Mouse (Mus musculus): ENCODE measurements around the gene Nubp1. TPM values are rescaled to one million over a fixed set of nuclear protein-coding genes. Genes with fewer than 3 reads are reported as not detected.

Gene Nubp1
- total and polyA plus RNA-seq, 3 experiments: 57.7 to 75.0 TPM; not detected in 1

DNA sequence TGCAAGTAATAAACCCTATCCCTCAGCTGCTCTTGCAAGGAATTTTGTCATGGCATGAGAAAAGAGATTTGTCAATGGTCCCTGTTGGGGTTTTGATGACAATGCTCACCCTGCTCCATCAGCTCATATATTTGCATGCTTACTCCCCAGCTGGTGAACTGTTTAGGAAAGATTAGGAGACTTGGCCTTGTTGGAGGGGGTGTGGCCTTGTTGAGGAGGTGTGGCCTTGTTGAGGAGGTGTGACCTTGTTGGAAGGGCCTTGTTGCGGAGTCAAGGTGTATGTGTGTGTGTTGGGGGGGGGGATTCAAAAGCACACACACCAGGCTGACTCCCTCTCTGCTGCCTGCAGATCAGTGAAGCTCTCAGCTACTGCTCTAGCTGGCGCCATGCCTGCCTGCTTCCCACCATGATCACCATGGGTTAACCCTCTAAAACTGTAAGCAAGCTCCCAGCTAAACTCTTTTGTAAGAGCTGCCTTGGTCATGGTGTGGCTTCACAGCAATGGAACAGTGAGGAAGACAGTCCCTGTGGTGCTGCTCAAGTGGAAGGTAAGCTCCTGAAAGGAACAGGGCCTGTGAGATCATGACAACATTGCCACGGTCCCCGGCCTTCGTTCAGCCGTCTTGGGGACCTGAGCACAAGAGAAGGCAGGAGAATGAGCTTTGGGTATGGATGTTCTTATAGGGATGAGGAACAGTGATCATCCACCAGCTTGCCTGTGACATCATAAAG is 22.9 kb upstream of the Nubp1 start:
- TF ChIP-seq ZKSCAN1 (IDR thresholded peaks at IDR 0.05; ENCODE audit: low read depth, low read length) (no peak), MXI1 (IDR thresholded peaks at IDR 0.05; ENCODE audit: low read depth, low read length) (no peak), SIN3A (IDR thresholded peaks at IDR 0.05; ENCODE audit: low read length) (no peak), ETS1 (IDR thresholded peaks at IDR 0.05; ENCODE audit: low read depth, low read length) (no peak), ZMIZ1 (IDR thresholded peaks at IDR 0.05; ENCODE audit: low read depth, low read length) (no peak), SMC3 (IDR thresholded peaks at IDR 0.05; ENCODE audit: low read depth, low read length) (no peak), TAL1 (IDR thresholded peaks at IDR 0.05; ENCODE audit: low read length) (no peak), JUND (IDR thresholded peaks at IDR 0.05; ENCODE audit: low read depth, low read length) (no peak), ZC3H11A (IDR thresholded peaks at IDR 0.05; ENCODE audit: low read depth, low read length) (no peak), BHLHE40 (IDR thresholded peaks at IDR 0.05; ENCODE audit: borderline replicate concordance, low read depth, low read length) (no peak), ZNF384 (IDR thresholded peaks at IDR 0.05; ENCODE audit: low read depth, low read length) (no peak), MYC (IDR thresholded peaks at IDR 0.05; ENCODE audit: low read depth, low read length) (no peak), USF1 (IDR thresholded peaks at IDR 0.05; ENCODE audit: low read depth, low read length) (no peak), CTCF (IDR thresholded peaks at IDR 0.05 in 2 of 3, conservative IDR thresholded peaks at IDR 0.05 in 1 of 3; ENCODE audit: control insufficient read depth in 1 of 3, insufficient read depth in 1 of 3, low read depth in 2 of 3, low read length in 3 of 3, poor library complexity in 1 of 3, severe bottlenecking in 1 of 3) (no peak), CHD1 (IDR thresholded peaks at IDR 0.05; ENCODE audit: low read depth, low read length) (no peak), USF2 (IDR thresholded peaks at IDR 0.05; ENCODE audit: borderline replicate concordance in 1 of 2, insufficient read depth in 1 of 2, low read depth in 1 of 2, low read length in 2 of 2) (no peak), GABPA (IDR thresholded peaks at IDR 0.05; ENCODE audit: low read depth, low read length) (no peak)
- Histone ChIP-seq H3K4me3 (ENCODE audit: control insufficient read depth in 1 of 2, insufficient read depth in 1 of 2, low read depth in 2 of 2, low read length in 2 of 2) (no peak overlapping the region), H3K4me1 (ENCODE audit: control insufficient read depth in 1 of 2, insufficient read depth in 2 of 2, low read length in 2 of 2) (peaks cover 4 to 17% of the 10 kb centered on the region in 2 experiments; a peak in 3 of 4 replicates), H3K36me3 (ENCODE audit: control insufficient read depth in 1 of 2, insufficient read depth in 2 of 2, low read length in 2 of 2) (peaks cover 0 to 9% of the 10 kb centered on the region in 2 experiments; a peak in 2 of 4 replicates), H3K27me3 (ENCODE audit: control insufficient read depth in 1 of 2, insufficient read depth in 2 of 2, low read length in 2 of 2) (no peaks in the 10 kb centered on the region), H3K9me3 (replicated peaks; ENCODE audit: insufficient read depth, low read length) (no peaks in the 10 kb centered on the region), H3K79me2 (ENCODE audit: control insufficient read depth, insufficient read depth, low read length, poor library complexity) (no peaks in the 10 kb centered on the region; the same call in 1 of the 2 replicates), H3K9ac (ENCODE audit: control insufficient read depth, low read depth, low read length, poor library complexity, severe bottlenecking) (no peak overlapping the region), H3K27ac (ENCODE audit: control insufficient read depth, low read depth, low read length) (no peak overlapping the region)
- peak; percentile 14 for DNase-seq (ENCODE audit: low read depth, low spot score)

DNA sequence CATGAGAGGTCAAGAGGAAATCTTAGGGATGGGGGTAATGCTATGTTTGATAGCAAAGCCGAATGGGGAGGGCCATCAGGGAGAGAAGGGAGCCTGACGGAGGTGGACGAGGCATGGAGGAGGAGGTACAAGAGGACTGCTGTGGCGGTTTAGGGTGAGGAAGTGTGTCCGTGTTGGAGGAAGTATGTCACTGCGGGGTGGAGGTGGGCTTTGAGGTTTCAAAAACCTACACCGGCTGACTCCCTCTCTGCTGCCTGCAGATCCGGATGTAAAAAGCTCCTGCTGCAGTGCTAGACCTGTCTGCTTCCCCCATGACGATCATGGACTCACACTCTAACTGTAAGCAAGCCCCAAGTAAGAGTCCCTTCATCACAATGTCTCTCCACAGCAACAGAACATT is 19.2 kb upstream of the Nubp1 start:
- H3K27me3 ChIP-seq (ENCODE audit: control insufficient read depth in 1 of 2, insufficient read depth in 2 of 2, low read length in 2 of 2): peaks cover 0 to 2% of the 10 kb centered on the region in 2 experiments; a peak in 1 of 4 replicates
- no peaks in the 10 kb centered on the region for H3K9me3 ChIP-seq (replicated peaks; ENCODE audit: insufficient read depth, low read length)
- H3K9ac ChIP-seq (ENCODE audit: control insufficient read depth, low read depth, low read length, poor library complexity, severe bottlenecking): no peak overlapping the region
- H3K79me2 ChIP-seq (ENCODE audit: control insufficient read depth, insufficient read depth, low read length, poor library complexity): no peaks in the 10 kb centered on the region
- no peaks in the 10 kb centered on the region for H3K36me3 ChIP-seq (ENCODE audit: control insufficient read depth in 1 of 2, insufficient read depth in 2 of 2, low read length in 2 of 2)
- DNase-seq (ENCODE audit: low read depth, low spot score): no peak
- H3K4me1 ChIP-seq (ENCODE audit: control insufficient read depth in 1 of 2, insufficient read depth in 2 of 2, low read length in 2 of 2): peaks cover 0 to 5% of the 10 kb centered on the region in 2 experiments; a peak in 1 of 4 replicates
- H3K27ac ChIP-seq (ENCODE audit: control insufficient read depth, low read depth, low read length): no peak overlapping the region
- TF ChIP-seq TBP (IDR thresholded peaks at IDR 0.05; ENCODE audit: low read depth, low read length) (no peak), MXI1 (IDR thresholded peaks at IDR 0.05; ENCODE audit: low read depth, low read length) (no peak)
- H3K4me3 ChIP-seq (ENCODE audit: control insufficient read depth in 1 of 2, insufficient read depth in 1 of 2, low read depth in 2 of 2, low read length in 2 of 2): no peak overlapping the region

Data from MEL (cell line).